Mouse (Mus musculus): Measurements from ENCODE around the gene Foxp1. TPM values are rescaled to one million over a fixed set of nuclear protein-coding genes. Genes with fewer than 3 reads are reported as not detected.

The Foxp1 gene
- polyA plus RNA-seq, 1 experiment from 2014 or later, result 99.3 TPM

DNA sequence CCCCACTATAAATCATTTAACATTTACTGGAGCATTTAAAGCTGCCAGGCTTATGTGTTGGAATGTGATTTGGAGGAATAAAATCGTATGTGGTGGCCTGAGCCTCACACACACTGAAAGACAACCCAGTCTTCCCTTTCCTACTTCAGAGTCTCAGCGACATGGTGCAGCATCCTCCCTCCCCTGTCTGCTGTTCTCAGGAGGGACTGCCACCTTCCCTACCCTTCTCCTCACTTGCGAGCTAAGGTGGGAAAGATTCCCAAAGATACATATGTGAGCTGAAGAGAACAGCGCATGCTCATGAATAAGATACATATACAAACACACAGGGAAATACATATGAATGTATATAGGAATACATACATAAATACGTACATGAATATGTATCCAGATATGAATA lies 189.4 kb downstream of the Foxp1 start:
- no peak overlapping the region for H3K4me3 ChIP-seq
- no peaks in the 10 kb centered on the region for H3K9me3 ChIP-seq
- no peak overlapping the region for H3K27ac ChIP-seq
- DNase-seq (ENCODE audit: low spot score), result no peak
- no peaks in the 10 kb centered on the region for H3K27me3 ChIP-seq (ENCODE audit: insufficient read depth, poor library complexity, severe bottlenecking)
- peaks cover 6% of the 10 kb centered on the region for H3K4me1 ChIP-seq
- H3K36me3 ChIP-seq, result no peaks in the 10 kb centered on the region
- 83% methylated on average over 5 of the region's 5 CpGs for WGBS

GRCm38 (mm10) chr6:99330169-99330568 lies 192.4 kb downstream of the Foxp1 start:
- no peak for DNase-seq (ENCODE audit: low spot score)
- H3K27ac ChIP-seq, result no peak overlapping the region
- H3K36me3 ChIP-seq, result no peaks in the 10 kb centered on the region
- 86% methylated on average over 4 of the region's 4 CpGs for WGBS
- H3K9me3 ChIP-seq, result no peaks in the 10 kb centered on the region
- H3K27me3 ChIP-seq (ENCODE audit: insufficient read depth, poor library complexity, severe bottlenecking), result no peaks in the 10 kb centered on the region
- H3K4me1 ChIP-seq, result no peaks in the 10 kb centered on the region
- H3K4me3 ChIP-seq, result no peak overlapping the region

GRCm38 (mm10) chr6:99328634-99329033 lies 193.9 kb downstream of the Foxp1 start:
- Histone ChIP-seq H3K9me3 (no peaks in the 10 kb centered on the region), H3K4me1 (no peaks in the 10 kb centered on the region), H3K4me3 (no peak overlapping the region), H3K27me3 (ENCODE audit: insufficient read depth, poor library complexity, severe bottlenecking) (no peaks in the 10 kb centered on the region), H3K27ac (no peak overlapping the region), H3K36me3 (no peaks in the 10 kb centered on the region)
- DNase-seq (ENCODE audit: low spot score), result no peak
- WGBS, result 72% methylated on average over 2 of the region's 2 CpGs

GRCm38 (mm10) chr6:99328146-99328545 lies 194.4 kb downstream of the Foxp1 start:
- no peaks in the 10 kb centered on the region for H3K27me3 ChIP-seq (ENCODE audit: insufficient read depth, poor library complexity, severe bottlenecking)
- no peak overlapping the region for H3K4me3 ChIP-seq
- no peak for DNase-seq (ENCODE audit: low spot score)
- no peaks in the 10 kb centered on the region for H3K36me3 ChIP-seq
- WGBS, result 91% methylated on average over 6 of the region's 6 CpGs
- H3K9me3 ChIP-seq, result no peaks in the 10 kb centered on the region
- no peaks in the 10 kb centered on the region for H3K4me1 ChIP-seq
- H3K27ac ChIP-seq, result no peak overlapping the region

GRCm38 (mm10) chr6:99327721-99328120 lies 194.8 kb downstream of the Foxp1 start:
- no peaks in the 10 kb centered on the region for H3K27me3 ChIP-seq (ENCODE audit: insufficient read depth, poor library complexity, severe bottlenecking)
- H3K36me3 ChIP-seq, result no peaks in the 10 kb centered on the region
- WGBS, result 82% methylated on average over 11 of the region's 11 CpGs

GRCm38 (mm10) chr6:99325881-99326280 lies 196.6 kb downstream of the Foxp1 start:
- no peak for DNase-seq (ENCODE audit: low spot score)
- H3K36me3 ChIP-seq, result no peaks in the 10 kb centered on the region
- no peak overlapping the region for H3K4me3 ChIP-seq
- no peaks in the 10 kb centered on the region for H3K4me1 ChIP-seq
- H3K27ac ChIP-seq, result no peak overlapping the region
- H3K9me3 ChIP-seq, result no peaks in the 10 kb centered on the region
- 85% methylated on average over 2 of the region's 2 CpGs for WGBS
- no peaks in the 10 kb centered on the region for H3K27me3 ChIP-seq (ENCODE audit: insufficient read depth, poor library complexity, severe bottlenecking)

More at GRCm38 (mm10) chr6:99327721-99328120, 194.8 kb downstream of the Foxp1 start:
- no peak overlapping the region for H3K27ac ChIP-seq
- H3K9me3 ChIP-seq, result no peaks in the 10 kb centered on the region
- no peak overlapping the region for H3K4me3 ChIP-seq
- H3K4me1 ChIP-seq, result no peaks in the 10 kb centered on the region
- no peak for DNase-seq (ENCODE audit: low spot score)

- WGBS, result 89% methylated on average over 5 of the region's 5 CpGs
- Histone ChIP-seq H3K27me3 (ENCODE audit: insufficient read depth, poor library complexity, severe bottlenecking) (no peaks in the 10 kb centered on the region), H3K27ac (no peak overlapping the region), H3K4me3 (no peak overlapping the region), H3K4me1 (peaks cover 3% of the 10 kb centered on the region), H3K36me3 (no peaks in the 10 kb centered on the region), H3K9me3 (no peaks in the 10 kb centered on the region)
- DNase-seq (ENCODE audit: low spot score), result no peak
Observed at GRCm38 (mm10) chr6:99325461-99325860, 197.1 kb downstream of the Foxp1 start.

- no peaks in the 10 kb centered on the region for H3K27me3 ChIP-seq (ENCODE audit: insufficient read depth, poor library complexity, severe bottlenecking)
- no peak overlapping the region for H3K27ac ChIP-seq
- H3K9me3 ChIP-seq, result no peaks in the 10 kb centered on the region
- peaks cover 17% of the 10 kb centered on the region for H3K4me1 ChIP-seq
- WGBS, result 79% methylated on average over 8 of the region's 8 CpGs
- DNase-seq (ENCODE audit: low spot score), result no peak
- H3K36me3 ChIP-seq, result no peaks in the 10 kb centered on the region
- H3K4me3 ChIP-seq, result no peak overlapping the region
Observed at GRCm38 (mm10) chr6:99322132-99322904, 200.2 kb downstream of the Foxp1 start.

GRCm38 (mm10) chr6:99320444-99320843 lies 202.1 kb downstream of the Foxp1 start:
- H3K4me1 ChIP-seq, result peaks cover 21% of the 10 kb centered on the region
- DNase-seq (ENCODE audit: low spot score), result peak; percentile 52
- no peaks in the 10 kb centered on the region for H3K27me3 ChIP-seq (ENCODE audit: insufficient read depth, poor library complexity, severe bottlenecking)
- WGBS, result 60% methylated on average over 8 of the region's 8 CpGs
- H3K9me3 ChIP-seq, result no peaks in the 10 kb centered on the region
- no peak overlapping the region for H3K27ac ChIP-seq
- no peaks in the 10 kb centered on the region for H3K36me3 ChIP-seq
- no peak overlapping the region for H3K4me3 ChIP-seq

- DNase-seq (ENCODE audit: low spot score), result peak; percentile 59
- H3K27ac ChIP-seq, result peak overlapping the region; percentile 47
- 83% methylated on average over 19 of the region's 19 CpGs for WGBS
- no peak overlapping the region for H3K4me3 ChIP-seq
- H3K36me3 ChIP-seq, result no peaks in the 10 kb centered on the region
- H3K27me3 ChIP-seq (ENCODE audit: insufficient read depth, poor library complexity, severe bottlenecking), result no peaks in the 10 kb centered on the region
- H3K4me1 ChIP-seq, result peaks cover 21% of the 10 kb centered on the region
- no peaks in the 10 kb centered on the region for H3K9me3 ChIP-seq
Observed at GRCm38 (mm10) chr6:99319415-99320405, 202.8 kb downstream of the Foxp1 start.

GRCm38 (mm10) chr6:99314746-99315145 lies 207.8 kb downstream of the Foxp1 start:
- no peak overlapping the region for H3K27ac ChIP-seq
- no peak overlapping the region for H3K4me3 ChIP-seq
- H3K27me3 ChIP-seq (ENCODE audit: insufficient read depth, poor library complexity, severe bottlenecking), result no peaks in the 10 kb centered on the region
- H3K9me3 ChIP-seq, result no peaks in the 10 kb centered on the region
- peaks cover 28% of the 10 kb centered on the region for H3K4me1 ChIP-seq
- 55% methylated on average over 3 of the region's 3 CpGs for WGBS
- no peaks in the 10 kb centered on the region for H3K36me3 ChIP-seq
- DNase-seq (ENCODE audit: low spot score), result no peak

- Histone ChIP-seq H3K36me3 (no peaks in the 10 kb centered on the region), H3K27ac (no peak overlapping the region), H3K4me3 (no peak overlapping the region), H3K27me3 (ENCODE audit: insufficient read depth, poor library complexity, severe bottlenecking) (no peaks in the 10 kb centered on the region), H3K9me3 (no peaks in the 10 kb centered on the region), H3K4me1 (peaks cover 20% of the 10 kb centered on the region)
- no peak for DNase-seq (ENCODE audit: low spot score)
- WGBS, result 85% methylated on average over 12 of the region's 12 CpGs
Observed at GRCm38 (mm10) chr6:99310529-99310928, 212.0 kb downstream of the Foxp1 start.

DNA sequence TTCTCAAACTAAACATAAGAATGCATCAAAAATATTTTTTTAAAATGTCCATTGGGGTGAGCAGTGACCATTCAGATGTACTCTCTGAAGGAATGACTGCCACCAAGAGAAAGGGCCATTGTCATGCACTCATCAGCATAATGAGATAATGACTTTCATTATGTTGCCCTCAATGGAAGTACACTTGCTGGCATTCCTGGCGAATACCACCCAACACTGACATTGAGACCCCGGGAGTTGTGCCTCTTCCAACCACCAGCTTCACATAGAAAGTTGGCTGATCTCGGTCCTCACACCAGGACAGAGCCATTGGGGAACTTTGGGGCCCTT lies 212.4 kb downstream of the Foxp1 start:
- Histone ChIP-seq H3K4me1 (peaks cover 20% of the 10 kb centered on the region), H3K36me3 (no peaks in the 10 kb centered on the region), H3K27ac (no peak overlapping the region), H3K27me3 (ENCODE audit: insufficient read depth, poor library complexity, severe bottlenecking) (no peaks in the 10 kb centered on the region), H3K9me3 (no peaks in the 10 kb centered on the region), H3K4me3 (no peak overlapping the region)
- no peak for DNase-seq (ENCODE audit: low spot score)
- 91% methylated on average over 3 of the region's 3 CpGs for WGBS
